Mouse (Mus musculus) forebrain, embryonic 14.5 days (tissue): ENCODE data around the gene Pcnt. TPM values are rescaled to one million over a fixed set of nuclear protein-coding genes. Genes with fewer than 3 reads are reported as not detected.

Experiments
- ATAC-seq: fragments of 200-750 bp; cut with Nextera tagmentation; 2 replicates; pipeline ENCODE4 v1.8.0; 2017; ENCODE audit warnings: mild to moderate bottlenecking, moderate library complexity
- DNase-seq: peaks from one replicate; pipeline ENCODE4 v3.0.0-alpha.2; 2015; ENCODE audit warnings: low spot score
- H3K27ac ChIP-seq: fragments of 300-500 bp; sonication (generic); 2 replicates; pipeline ENCODE4 v1.5.1; 2014; ENCODE audit warnings: low read depth, mild to moderate bottlenecking, control low read depth, low read length, moderate library complexity
- H3K27me3 ChIP-seq: fragments of 300-500 bp; sonication (generic); replicated peaks from 2 replicates; pipeline ENCODE4 v1.6.1; 2014; ENCODE audit warnings: low read length, control low read depth, mixed read lengths; ENCODE audit not compliant: control insufficient read depth, insufficient read depth
- H3K36me3 ChIP-seq: fragments of 300-500 bp; sonication (generic); 2 replicates; pipeline ENCODE4 v1.6.1; 2014; ENCODE audit warnings: low read length, control low read depth; ENCODE audit not compliant: control insufficient read depth, insufficient read depth
- H3K4me1 ChIP-seq: fragments of 300-500 bp; sonication (generic); 2 replicates; pipeline ENCODE4 v1.6.1; 2014; ENCODE audit warnings: antibody characterized with exemption, low read length, control low read depth; ENCODE audit not compliant: control insufficient read depth, insufficient read depth
- H3K4me2 ChIP-seq: fragments of 300-500 bp; sonication (generic); 2 replicates; pipeline ENCODE4 v1.6.1; 2014; ENCODE audit warnings: mild to moderate bottlenecking, control low read depth, low read length
- H3K4me3 ChIP-seq: fragments of 300-500 bp; sonication (generic); 2 replicates; pipeline ENCODE4 v1.5.1; 2014; ENCODE audit warnings: low read depth, low read length, control low read depth
- H3K9ac ChIP-seq: fragments of 300-500 bp; sonication (generic); 2 replicates; pipeline ENCODE4 v1.6.1; 2014; ENCODE audit warnings: mild to moderate bottlenecking, low read length, control low read depth, moderate library complexity
- H3K9me3 ChIP-seq: fragments of 300-500 bp; sonication (generic); replicated peaks from 2 replicates; pipeline ENCODE4 v1.6.1; 2016; ENCODE audit warnings: low read length, control low read depth, mixed read lengths; ENCODE audit not compliant: control insufficient read depth
- WGBS: fragments of 180-500 bp; shearing (Covaris S2); extraction: QIAGEN DNeasy Blood & Tissue Kit; methylation state at CpG from one replicate; pipeline ENCODE4 v1.1.7; 2014; 5-methylcytosine and 5-hydroxymethylcytosine counted together
- polyA plus RNA-seq: library from polyadenylated mRNA; unstranded; fragments of >200 nt; fragmentation: Nextera tagmentation; extraction: Ambion mirVana; gene quantifications from 2 replicates; pipeline ENCODE4 v1.2.1, GENCODE M21; 2014

The Pcnt gene
- polyA plus RNA-seq, 1 experiment from 2014 or later = 10.5 TPM

DNA sequence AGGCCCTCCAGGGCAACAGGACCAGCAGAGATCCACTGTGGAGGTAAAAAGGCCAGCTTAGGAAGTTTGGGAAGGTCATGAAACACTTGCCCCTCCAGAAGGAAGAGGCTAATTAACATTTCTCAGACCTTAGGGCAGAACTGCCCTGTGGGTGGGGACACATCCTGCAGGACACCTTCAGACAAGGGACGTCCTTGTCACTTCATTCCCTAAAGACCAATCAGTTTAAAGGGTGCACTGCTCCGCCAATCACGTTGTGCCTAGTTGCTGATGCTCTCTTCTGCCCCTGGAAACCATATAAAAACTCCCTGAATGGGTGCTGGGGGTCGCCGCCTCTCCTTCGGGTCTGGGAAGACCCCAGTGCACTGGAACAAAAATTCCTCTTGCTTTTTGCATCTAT, 20.1 kb upstream of the Pcnt start:
- H3K9me3 ChIP-seq = no peaks in the 10 kb centered on the region
- no peak overlapping the region for H3K4me3 ChIP-seq
- no peak for DNase-seq
- no peaks in the 10 kb centered on the region for H3K4me1 ChIP-seq
- 89% methylated on average over 6 of the region's 6 CpGs for WGBS
- 0 out of 2 replicates have a peak, but pooled peaks cover 6% of the 10 kb centered on the region for H3K36me3 ChIP-seq
- no peak overlapping the region for H3K27ac ChIP-seq
- H3K4me2 ChIP-seq = no peak overlapping the region
- ATAC-seq = no peak
- H3K27me3 ChIP-seq = no peaks in the 10 kb centered on the region
- H3K9ac ChIP-seq = no peak overlapping the region

DNA sequence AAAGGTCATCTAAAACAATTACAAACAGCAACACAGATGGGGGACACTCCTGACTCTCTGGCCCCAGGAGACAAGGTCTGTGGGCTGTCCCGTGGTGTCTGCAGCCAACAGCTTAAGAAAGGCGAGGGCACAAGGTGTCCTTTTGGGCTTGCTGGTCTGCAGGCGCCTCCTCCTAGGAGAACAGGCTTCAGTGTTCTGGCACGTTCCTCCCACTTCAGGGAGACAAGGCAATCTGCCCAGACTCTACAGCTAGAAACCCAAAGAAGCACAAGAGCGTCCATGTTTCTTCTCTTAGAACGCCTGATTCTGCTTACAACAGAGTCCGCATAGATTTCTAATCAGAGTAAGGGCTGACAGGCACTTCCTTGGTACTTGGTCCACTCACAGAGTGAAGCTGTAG, 19.7 kb upstream of the Pcnt start:
- DNase-seq (no peak), ATAC-seq (no peak)
- 0 out of 2 replicates have a peak, but pooled peaks cover 6% of the 10 kb centered on the region for H3K36me3 ChIP-seq
- H3K27me3 ChIP-seq = no peaks in the 10 kb centered on the region
- no peaks in the 10 kb centered on the region for H3K4me1 ChIP-seq
- WGBS = 93% methylated on average over 7 of the region's 7 CpGs
- H3K27ac ChIP-seq = no peak overlapping the region
- H3K9me3 ChIP-seq = no peaks in the 10 kb centered on the region
- H3K9ac ChIP-seq = no peak overlapping the region
- H3K4me2 ChIP-seq = no peak overlapping the region
- no peak overlapping the region for H3K4me3 ChIP-seq

DNA sequence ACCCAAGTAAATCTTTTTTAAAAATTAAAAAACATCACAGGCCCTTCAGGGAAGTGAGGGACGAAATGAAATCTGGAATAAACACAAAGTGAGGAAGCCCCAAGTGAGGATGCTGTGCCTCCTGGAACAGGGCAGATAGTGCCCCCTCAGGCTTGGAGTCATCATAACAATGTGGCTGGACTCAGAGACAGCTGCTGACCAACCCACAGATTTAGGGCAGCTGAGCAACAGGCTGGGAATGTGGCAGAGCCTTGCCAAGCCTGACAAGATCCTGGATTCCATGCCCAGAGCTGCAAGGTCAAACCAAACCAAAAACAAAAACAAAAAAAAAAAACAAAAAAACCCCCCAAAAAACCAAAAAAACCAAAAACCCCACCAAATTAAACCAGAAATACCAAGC, 18.7 kb upstream of the Pcnt start:
- H3K27ac ChIP-seq = no peak overlapping the region
- 89% methylated on average over 1 of the region's 1 CpGs for WGBS

DNA sequence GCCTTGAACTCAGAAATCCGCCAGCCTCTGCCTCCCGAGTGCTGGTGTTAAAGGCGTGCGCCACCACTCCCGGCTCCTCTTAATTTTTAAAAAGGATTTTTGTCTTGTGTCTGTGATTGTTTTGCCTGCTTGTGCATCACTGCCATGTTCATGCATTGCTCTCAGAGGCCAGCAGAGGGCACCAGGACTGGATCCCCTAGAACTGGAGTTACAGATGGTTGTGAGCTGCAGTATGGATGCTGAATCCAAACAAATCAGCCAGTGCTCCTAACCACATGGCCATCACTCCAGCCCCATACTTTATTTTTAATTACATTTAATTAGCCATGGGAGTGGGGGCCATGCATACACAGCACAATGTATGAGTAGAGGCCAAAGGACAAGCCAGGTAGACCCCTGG, 12.7 kb upstream of the Pcnt start:
- H3K27ac ChIP-seq = no peak overlapping the region
- no peak overlapping the region for H3K4me3 ChIP-seq
- H3K27me3 ChIP-seq = no peaks in the 10 kb centered on the region
- peak; percentile 44; the same call in 1 of the 2 replicates for ATAC-seq
- peak; percentile 68 for DNase-seq
- no peaks in the 10 kb centered on the region for H3K9me3 ChIP-seq
- no peak overlapping the region for H3K4me2 ChIP-seq
- H3K36me3 ChIP-seq = no peaks in the 10 kb centered on the region
- H3K4me1 ChIP-seq = no peaks in the 10 kb centered on the region
- no peak overlapping the region for H3K9ac ChIP-seq
- 59% methylated on average over 5 of the region's 5 CpGs for WGBS

More for the DNA sequence above, 18.7 kb upstream of the Pcnt start:
- ATAC-seq (no peak), DNase-seq (no peak)
- Histone ChIP-seq H3K27me3 (no peaks in the 10 kb centered on the region), H3K9ac (no peak overlapping the region), H3K9me3 (no peaks in the 10 kb centered on the region), H3K4me1 (no peaks in the 10 kb centered on the region), H3K4me2 (no peak overlapping the region), H3K36me3 (0 out of 2 replicates have a peak, but pooled peaks cover 6% of the 10 kb centered on the region), H3K4me3 (no peak overlapping the region)

DNA sequence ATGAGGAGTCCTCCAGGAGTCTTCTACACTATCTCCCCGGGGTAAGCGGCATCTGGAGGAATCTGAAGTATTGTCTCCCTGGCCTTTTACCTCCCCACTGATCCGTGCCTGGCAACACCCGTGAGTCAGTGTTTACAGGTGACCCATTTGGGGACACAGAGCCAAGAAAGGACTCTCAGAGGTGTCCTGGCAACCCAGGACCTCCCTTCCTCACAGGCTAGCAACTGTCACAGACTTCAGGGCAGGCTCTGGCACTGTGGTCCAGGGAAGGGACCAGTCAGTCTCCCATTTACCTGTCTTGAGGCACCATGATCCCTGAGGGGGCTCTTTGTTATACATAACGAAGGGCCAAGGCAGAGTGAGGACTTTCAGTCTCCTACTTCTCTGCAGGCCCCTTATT, 6.3 kb upstream of the Pcnt start, which contains the start of gene 2610028H24Rik:
Gene 2610028H24Rik, plus strand, starts transcription at position 231 of the 400 bp plus-strand sequence.
- WGBS = 62% methylated on average over 5 of the region's 5 CpGs
- Histone ChIP-seq H3K4me2 (no peak within 1 kb of the TSS), H3K4me1 (no peaks in the 10 kb centered on the region), H3K9me3 (no peaks in the 10 kb centered on the region), H3K9ac (no peak within 1 kb of the TSS), H3K27ac (no peak within 1 kb of the TSS), H3K4me3 (no peak within 1 kb of the TSS), H3K36me3 (no peaks in the 10 kb centered on the region), H3K27me3 (no peaks in the 10 kb centered on the region)
- DNase-seq = no peak
- no peak for ATAC-seq

DNA sequence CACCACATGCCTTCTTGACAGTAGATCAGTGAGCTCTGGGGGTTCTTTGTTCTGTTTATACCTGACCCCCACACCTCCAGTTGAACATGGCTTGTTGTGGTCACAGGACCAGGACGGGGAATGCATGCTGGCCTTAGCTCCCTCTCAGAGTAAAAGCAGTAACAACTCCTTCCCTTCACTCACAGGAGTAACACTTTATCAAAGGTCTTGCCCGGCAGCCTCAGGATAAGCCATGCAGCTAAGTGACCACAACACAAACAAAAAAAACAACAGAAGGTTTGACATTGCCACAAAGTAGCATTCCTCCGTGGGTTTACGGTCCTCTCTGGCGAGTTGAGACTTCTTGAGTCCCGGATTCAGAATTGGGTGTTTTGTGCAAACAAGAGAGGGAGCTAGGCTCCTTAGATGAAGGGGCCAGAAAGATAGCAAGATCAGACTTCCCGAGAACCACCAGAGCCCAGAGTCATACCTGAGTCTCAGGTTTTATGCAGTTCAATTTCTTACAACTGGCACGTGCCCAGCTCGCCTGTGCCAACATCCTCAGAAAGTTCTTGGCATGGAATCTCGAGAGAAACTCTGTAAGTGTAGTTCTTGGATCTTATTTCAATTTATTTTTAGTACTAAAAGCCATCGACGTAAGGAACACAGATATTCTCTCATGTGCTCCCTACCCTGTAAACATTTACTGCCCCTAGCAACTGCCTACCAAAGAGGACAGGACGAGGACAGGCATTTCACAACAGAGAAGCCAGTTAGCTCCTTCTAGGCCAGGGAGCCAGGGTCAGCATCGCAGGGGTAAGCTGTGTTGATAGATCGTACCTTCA, 5.0 kb upstream of the Pcnt start:
- H3K9me3 ChIP-seq = no peaks in the 10 kb centered on the region
- H3K27ac ChIP-seq = no peak overlapping the region
- H3K27me3 ChIP-seq = no peaks in the 10 kb centered on the region
- no peak overlapping the region for H3K4me2 ChIP-seq
- DNase-seq (no peak), ATAC-seq (no peak)
- H3K4me1 ChIP-seq = peaks cover 8% of the 10 kb centered on the region; the same call in 1 of the 2 replicates
- 82% methylated on average over 15 of the region's 15 CpGs for WGBS
- no peak overlapping the region for H3K4me3 ChIP-seq
- H3K36me3 ChIP-seq = no peaks in the 10 kb centered on the region
- H3K9ac ChIP-seq = no peak overlapping the region

DNA sequence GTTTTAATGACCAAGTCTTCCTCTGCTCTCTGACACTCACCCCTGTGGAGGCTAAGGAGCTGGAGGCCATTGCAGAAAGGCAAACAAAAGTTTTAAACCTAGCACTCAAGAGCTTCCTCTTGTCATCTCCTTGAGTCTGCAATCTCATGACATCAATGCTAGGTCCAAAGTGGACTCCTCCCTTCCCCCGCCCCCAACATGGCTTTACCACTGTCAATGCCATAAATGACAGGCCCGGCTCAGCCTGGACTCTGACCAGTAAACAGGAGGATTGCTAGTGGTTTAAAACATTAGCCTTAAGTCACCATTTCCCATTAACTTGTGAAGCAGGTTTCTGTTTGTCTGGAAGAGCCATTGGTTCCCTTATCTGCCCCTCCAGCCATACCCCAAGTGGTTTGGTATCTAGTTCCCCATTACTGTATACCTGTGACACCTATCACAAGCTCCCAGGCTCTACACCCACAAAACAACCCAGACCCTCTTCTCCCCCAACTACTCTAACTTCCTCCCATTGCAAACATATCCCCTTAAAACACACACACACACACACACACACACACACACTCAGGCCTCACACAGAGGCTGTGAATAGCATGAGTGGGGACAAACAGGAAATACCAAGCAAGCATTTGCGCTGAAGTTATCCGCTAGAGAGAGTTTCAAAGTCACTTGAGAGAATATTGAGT, 3.6 kb upstream of the Pcnt start:
- Histone ChIP-seq H3K4me1 (peaks cover 14% of the 10 kb centered on the region; the same call in 1 of the 2 replicates), H3K9me3 (no peaks in the 10 kb centered on the region), H3K36me3 (no peaks in the 10 kb centered on the region), H3K9ac (no peak overlapping the region), H3K27ac (no peak overlapping the region), H3K4me2 (no peak overlapping the region), H3K27me3 (no peaks in the 10 kb centered on the region), H3K4me3 (no peak overlapping the region)
- DNase-seq (no peak), ATAC-seq (no peak)
- WGBS = 82% methylated on average over 4 of the region's 4 CpGs

DNA sequence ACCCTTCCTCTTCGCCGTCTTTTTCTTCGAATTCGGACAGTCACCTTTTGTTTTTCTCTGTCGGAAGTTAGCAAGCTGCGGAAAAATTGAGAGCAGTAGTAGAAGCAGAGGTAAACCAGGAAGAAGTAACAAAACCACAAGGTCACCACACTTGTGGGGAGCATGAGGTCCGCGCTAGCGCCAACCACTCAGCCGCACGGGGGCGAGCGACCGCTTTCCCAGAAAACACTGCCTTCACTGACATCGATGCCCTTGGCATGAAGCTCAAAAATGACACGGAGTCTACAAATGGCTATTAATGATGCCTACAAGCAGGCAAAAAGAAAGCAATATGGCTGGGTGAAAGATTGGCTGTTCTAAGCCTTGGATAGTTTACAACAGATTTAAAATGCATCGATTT, 2.3 kb downstream of the Pcnt start, which contains the start of gene AC141477.1:
Gene AC141477.1, minus strand, starts transcription at position 164 of the 400 bp plus-strand sequence.
- DNase-seq (no peak), ATAC-seq (no peak)
- H3K9me3 ChIP-seq = no peaks in the 10 kb centered on the region
- H3K9ac ChIP-seq = no peak within 1 kb of the TSS
- 95% methylated on average over 17 of the region's 17 CpGs for WGBS
- H3K36me3 ChIP-seq = peaks cover 44% of the 10 kb centered on the region
- H3K4me1 ChIP-seq = peaks cover 14% of the 10 kb centered on the region; the same call in 1 of the 2 replicates
- H3K27me3 ChIP-seq = no peaks in the 10 kb centered on the region
- no peak within 1 kb of the TSS for H3K4me2 ChIP-seq
- H3K4me3 ChIP-seq = no peak within 1 kb of the TSS
- no peak within 1 kb of the TSS for H3K27ac ChIP-seq
